ENCODE assay signal across 19 mouse cellular contexts in genomic region chr15:94968403-94969180, GRCm38 (mm10).
A peak's percentile ranks its signal among the peaks of the same experiment; 100 is the strongest.
DNase-seq lines count a peak whose midpoint lies in the region; ATAC-seq lines count a peak whose summit lies in the region.
"Had no signal": no experiment of that assay in that cellular context is flagged by ENCODE, and none has a peak within 500 bp of the region (broad histone marks: within the 10 kb centered on the region; RNA-seq: fewer than 3 reads in every experiment).

No protein-coding gene starts in this region.

- H3K4me2 ChIP-seq in embryonic facial prominence, embryonic 14.5 days (ENCODE audit: low read depth, low read length), result no peak overlapping the region
- H3K4me2 ChIP-seq: heart, embryonic 13.5 days; hindbrain, embryonic 13.5 days had no signal

- peak; percentile 4 for DNase-seq in embryonic facial prominence, embryonic 14.5 days (ENCODE audit: low spot score)
- no peak for DNase-seq in embryonic facial prominence, embryonic 10.5 days (ENCODE audit: low spot score)
- DNase-seq in heart, adult 11 months, result peak; percentile 37
- DNase-seq in heart, postnatal 10 days, result no peak
- peak; percentile 28 for DNase-seq in right cerebral cortex, adult 18-20 months
- DNase-seq in right cerebral cortex, postnatal 10 days (ENCODE audit: low spot score in 2 of 2), result no peak
- DNase-seq in telencephalon, adult 2 months (ENCODE audit: low read depth, low spot score), result peak; percentile 71
- DNase-seq in right cerebral cortex, postnatal 14 days, result no peak
- DNase-seq: adrenal gland, postnatal 10 days; B cell, adult 2 months; cerebellum, adult 18-20 months; cerebellum, adult 9-11 months; cerebellum, postnatal 36 days; gastrocnemius, postnatal 14 days had no signal

- no peak overlapping the region for H3K27ac ChIP-seq in embryonic facial prominence, embryonic 14.5 days (replicated peaks; ENCODE audit: low read depth, low read length)
- no peak overlapping the region for H3K27ac ChIP-seq in embryonic facial prominence, embryonic 10.5 days (replicated peaks)
- H3K27ac ChIP-seq: heart, embryonic 13.5 days; hindbrain, embryonic 13.5 days; hindbrain, postnatal 0 days had no signal

- H3K27me3 ChIP-seq in embryonic facial prominence, embryonic 14.5 days (replicated peaks; ENCODE audit: control insufficient read depth, insufficient read depth, low read length), result no peaks in the 10 kb centered on the region
- no peaks in the 10 kb centered on the region for H3K27me3 ChIP-seq in embryonic facial prominence, embryonic 10.5 days (replicated peaks; ENCODE audit: low read depth, poor library complexity, severe bottlenecking)
- H3K27me3 ChIP-seq: heart, embryonic 13.5 days; hindbrain, embryonic 13.5 days had no signal

- H3K9ac ChIP-seq in embryonic facial prominence, embryonic 14.5 days (ENCODE audit: low read depth, low read length), result no peak overlapping the region
- H3K9ac ChIP-seq: heart, embryonic 13.5 days; hindbrain, embryonic 13.5 days had no signal

- no peaks in the 10 kb centered on the region for H3K9me3 ChIP-seq in embryonic facial prominence, embryonic 14.5 days (ENCODE audit: control insufficient read depth, low read length)
- no peaks in the 10 kb centered on the region for H3K9me3 ChIP-seq in embryonic facial prominence, embryonic 10.5 days
- H3K9me3 ChIP-seq: heart, embryonic 13.5 days; hindbrain, embryonic 13.5 days had no signal

- H3K4me1 ChIP-seq in embryonic facial prominence, embryonic 14.5 days (ENCODE audit: control insufficient read depth, insufficient read depth, low read length), result no peaks in the 10 kb centered on the region
- H3K4me1 ChIP-seq in embryonic facial prominence, embryonic 10.5 days, result no peaks in the 10 kb centered on the region
- H3K4me1 ChIP-seq: heart, embryonic 13.5 days; hindbrain, embryonic 13.5 days had no signal

- WGBS in embryonic facial prominence, embryonic 14.5 days, result 73% methylated on average over 13 of the region's 13 CpGs
- 86% methylated on average over 13 of the region's 13 CpGs for WGBS in embryonic facial prominence, embryonic 10.5 days

- no peak for ATAC-seq in embryonic facial prominence, embryonic 14.5 days (ENCODE audit: low read depth)
- ATAC-seq: CD4-positive, CD25-positive, alpha-beta regulatory T cell, adult 4 months; hindbrain, postnatal 0 days had no signal

- intact Hi-C loops in heart, postnatal 10 days (cut with DNase I), result no loop called here

- no peak overlapping the region for H3K4me3 ChIP-seq in embryonic facial prominence, embryonic 14.5 days (ENCODE audit: low read depth, low read length)
- no peak overlapping the region for H3K4me3 ChIP-seq in embryonic facial prominence, embryonic 10.5 days
- H3K4me3 ChIP-seq: heart, embryonic 13.5 days; hindbrain, embryonic 13.5 days had no signal

- H3K36me3 ChIP-seq in embryonic facial prominence, embryonic 14.5 days (ENCODE audit: control insufficient read depth, insufficient read depth, low read length), result no peaks in the 10 kb centered on the region
- no peaks in the 10 kb centered on the region for H3K36me3 ChIP-seq in embryonic facial prominence, embryonic 10.5 days (replicated peaks)
- H3K36me3 ChIP-seq: G1E; heart, embryonic 13.5 days; hindbrain, embryonic 13.5 days had no signal

Comparison
In these comparisons a context has a peak if more than half of its experiments do, and no peak if none do; other contexts are left out.
1. DNase-seq: peak in embryonic facial prominence, embryonic 14.5 days (single experiment), heart, adult 11 months (single experiment), right cerebral cortex, adult 18-20 months (single experiment) and telencephalon, adult 2 months (single experiment); none in embryonic facial prominence, embryonic 10.5 days (single experiment), heart, postnatal 10 days (0 of 2), right cerebral cortex, postnatal 10 days (0 of 2) and right cerebral cortex, postnatal 14 days (single experiment).